Mouse (Mus musculus) heart, postnatal 0 days (tissue): ENCODE measurements at regions not wholly inside any gene's neighbourhood (a gene's known extent, or its start where the extent isn't known, plus 50 kb on each side); places are given as distances from the start of the nearest gene placed in this dataset.

Experiments used
- ATAC-seq: fragments of 200-750 bp; cut with Nextera tagmentation; 2 replicates; pipeline ENCODE4 v1.8.0; 2017; ENCODE audit warnings: low read depth, moderate number of reproducible peaks, moderate library complexity; ENCODE audit not compliant: insufficient read depth
- DNase-seq: peaks from one replicate; pipeline ENCODE4 v3.0.0-alpha.2; 2016; ENCODE audit warnings: low spot score
- H3K27ac ChIP-seq: fragments of 300-500 bp; sonication (generic); 2 replicates; pipeline ENCODE4 v1.5.1; 2014; ENCODE audit warnings: low read depth, mild to moderate bottlenecking
- H3K27me3 ChIP-seq: fragments of 300-500 bp; sonication (generic); 2 replicates; pipeline ENCODE4 v1.6.1; 2014; ENCODE audit warnings: low read length, mixed read lengths; ENCODE audit not compliant: control insufficient read depth, insufficient read depth
- H3K36me3 ChIP-seq: fragments of 300-500 bp; sonication (generic); replicated peaks from 2 replicates; pipeline ENCODE4 v1.6.1; 2014; ENCODE audit warnings: low read length, mixed read lengths; ENCODE audit not compliant: control insufficient read depth, insufficient read depth
- H3K4me1 ChIP-seq: fragments of 300-500 bp; sonication (generic); 2 replicates; pipeline ENCODE4 v1.6.1; 2014; ENCODE audit warnings: antibody characterized with exemption; ENCODE audit not compliant: control insufficient read depth, insufficient read depth
- H3K4me2 ChIP-seq: fragments of 300-500 bp; sonication (generic); 2 replicates; pipeline ENCODE4 v1.6.1; 2014; ENCODE audit warnings: low read depth, mild to moderate bottlenecking, low read length, moderate library complexity
- H3K4me3 ChIP-seq: fragments of 300-500 bp; sonication (generic); 2 replicates; pipeline ENCODE4 v1.5.1; 2014; ENCODE audit warnings: low read depth, low read length
- H3K9ac ChIP-seq: fragments of 300-500 bp; sonication (generic); replicated peaks from 2 replicates; pipeline ENCODE4 v1.6.1; 2014; ENCODE audit warnings: low read depth, low read length, mixed read lengths
- H3K9me3 ChIP-seq: fragments of 300-500 bp; sonication (generic); replicated peaks from 2 replicates; pipeline ENCODE4 v1.6.1; 2016; ENCODE audit warnings: low read length; ENCODE audit not compliant: control insufficient read depth
- CTCF ChIP-seq: IDR thresholded peaks from 2 replicates; pipeline ENCODE4 v1.5.1; 2016; ENCODE audit warnings: antibody characterized with exemption, control low read depth, low read depth
- EP300 ChIP-seq: IDR thresholded peaks from 2 replicates; pipeline ENCODE4 v1.6.1; 2016; ENCODE audit warnings: antibody characterized with exemption, low read depth
- WGBS: fragments of 180-500 bp; shearing (Covaris S2); extraction: QIAGEN DNeasy Blood & Tissue Kit; methylation state at CpG from one replicate; pipeline ENCODE4 v1.1.7; 2014; 5-methylcytosine and 5-hydroxymethylcytosine counted together

DNA sequence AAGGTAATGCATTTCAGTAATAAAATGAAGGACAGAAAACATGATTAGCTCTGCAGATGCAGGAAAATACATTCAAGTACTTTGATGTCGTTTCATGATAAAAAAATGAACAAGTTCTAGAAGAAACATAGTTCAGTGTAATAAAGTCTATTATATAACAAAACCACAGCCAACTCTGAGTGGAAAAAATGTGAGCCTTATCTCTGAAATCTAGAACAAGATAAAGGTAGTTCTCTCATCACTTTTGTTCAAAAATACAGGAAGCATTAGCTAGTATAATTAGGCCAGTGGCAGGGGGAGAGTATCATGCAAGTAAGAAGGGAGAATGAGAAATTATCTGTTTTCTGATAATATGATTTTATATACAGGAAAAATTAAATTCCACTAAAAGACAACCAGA lies 559.0 kb downstream of the Gsdmc2 start:
- Histone ChIP-seq H3K4me2 (no peak overlapping the region), H3K9me3 (no peaks in the 10 kb centered on the region), H3K27ac (no peak overlapping the region), H3K36me3 (no peaks in the 10 kb centered on the region), H3K27me3 (no peaks in the 10 kb centered on the region), H3K4me3 (no peak overlapping the region), H3K9ac (no peak overlapping the region), H3K4me1 (no peaks in the 10 kb centered on the region)
- TF ChIP-seq EP300 (no peak), CTCF (no peak)
- 82% methylated on average over 1 of the region's 1 CpGs for WGBS
- DNase-seq (no peak), ATAC-seq (no peak)

DNA sequence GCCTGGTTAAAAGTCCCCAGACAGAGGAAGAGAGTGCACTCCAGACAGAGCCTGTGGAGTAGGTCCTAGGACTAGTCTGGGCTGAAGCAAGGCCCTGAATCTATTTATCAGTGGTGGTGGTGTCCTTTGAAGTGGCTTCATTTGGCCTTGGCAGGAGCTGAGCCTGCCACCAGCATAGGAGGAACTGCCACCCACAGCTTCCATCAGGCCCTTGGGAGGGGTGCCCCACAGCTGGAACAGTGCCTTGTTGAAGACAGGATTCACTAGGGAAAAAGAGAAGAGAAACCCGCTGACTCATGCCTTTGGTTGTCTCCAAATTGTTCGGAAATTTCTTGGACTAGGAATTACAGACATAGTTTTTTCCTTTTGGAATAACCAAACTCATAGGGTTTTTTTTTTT lies 574.6 kb downstream of the Gsdmc2 start:
- H3K36me3 ChIP-seq, result no peaks in the 10 kb centered on the region
- H3K27ac ChIP-seq, result no peak overlapping the region
- H3K9ac ChIP-seq, result no peak overlapping the region
- DNase-seq (no peak), ATAC-seq (no peak)
- H3K27me3 ChIP-seq, result no peaks in the 10 kb centered on the region
- WGBS, result 79% methylated on average over 2 of the region's 2 CpGs
- H3K4me3 ChIP-seq, result no peak overlapping the region
- H3K4me1 ChIP-seq, result 0 out of 2 replicates have a peak, but pooled peaks cover 4% of the 10 kb centered on the region
- H3K9me3 ChIP-seq, result no peaks in the 10 kb centered on the region
- TF ChIP-seq EP300, result no peak
- no peak for TF ChIP-seq CTCF
- H3K4me2 ChIP-seq, result no peak overlapping the region

DNA sequence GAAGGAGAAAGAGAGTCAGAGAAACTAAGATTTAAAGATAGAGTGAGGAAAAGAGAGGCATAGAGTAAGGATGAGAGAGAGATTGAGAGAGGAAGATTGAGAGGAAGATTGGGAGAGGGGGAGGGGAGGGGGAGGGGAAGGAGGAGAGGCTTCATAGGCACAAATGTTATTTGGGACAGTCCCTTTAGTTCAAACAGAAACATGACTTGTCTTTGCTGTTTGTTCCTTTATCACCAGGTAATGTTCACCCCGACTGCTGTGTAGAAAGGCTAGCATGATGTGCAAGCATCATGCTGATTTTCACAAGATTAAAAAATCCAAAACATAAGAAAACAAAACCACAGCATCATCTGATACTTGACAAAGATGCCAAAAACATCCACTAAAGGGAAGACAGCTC lies 579.1 kb downstream of the Gsdmc2 start:
- WGBS, result 78% methylated on average over 1 of the region's 1 CpGs
- Histone ChIP-seq H3K4me2 (no peak overlapping the region), H3K36me3 (no peaks in the 10 kb centered on the region), H3K4me3 (no peak overlapping the region), H3K9me3 (no peaks in the 10 kb centered on the region), H3K9ac (no peak overlapping the region), H3K27ac (no peak overlapping the region), H3K27me3 (no peaks in the 10 kb centered on the region), H3K4me1 (no peaks in the 10 kb centered on the region)
- DNase-seq (no peak), ATAC-seq (no peak)
- TF ChIP-seq CTCF (no peak), EP300 (no peak)

DNA sequence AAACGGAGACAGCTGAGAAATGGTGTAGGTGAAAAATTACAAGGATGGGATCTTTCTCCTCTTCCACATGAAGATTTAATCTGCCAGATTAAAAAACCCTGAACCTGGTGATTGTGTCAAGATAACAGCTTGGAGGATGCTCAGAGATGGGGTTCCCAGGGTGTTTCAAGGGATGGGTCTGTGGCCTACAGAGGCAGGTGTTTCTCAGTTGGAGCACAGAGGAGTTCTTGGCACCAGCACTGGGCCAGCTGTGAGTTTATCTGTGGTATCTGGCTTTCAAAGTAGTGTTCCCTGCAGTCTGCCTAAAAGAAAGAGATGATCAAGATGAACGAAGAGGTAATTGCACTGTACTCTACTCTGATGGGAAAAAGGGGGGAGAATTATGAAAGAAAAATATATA lies 589.2 kb downstream of the Gsdmc2 start:
- H3K9ac ChIP-seq, result no peak overlapping the region
- ATAC-seq, result no peak
- H3K4me3 ChIP-seq, result no peak overlapping the region
- whole genome bisulfite sequencing, result 78% methylated on average over 2 of the region's 2 CpGs
- no peak for TF ChIP-seq CTCF
- TF ChIP-seq EP300, result no peak
- no peaks in the 10 kb centered on the region for H3K4me1 ChIP-seq
- no peak overlapping the region for H3K4me2 ChIP-seq
- H3K27ac ChIP-seq, result no peak overlapping the region
- no peaks in the 10 kb centered on the region for H3K27me3 ChIP-seq
- DNase-seq, result no peak
- no peaks in the 10 kb centered on the region for H3K9me3 ChIP-seq
- H3K36me3 ChIP-seq, result no peaks in the 10 kb centered on the region

DNA sequence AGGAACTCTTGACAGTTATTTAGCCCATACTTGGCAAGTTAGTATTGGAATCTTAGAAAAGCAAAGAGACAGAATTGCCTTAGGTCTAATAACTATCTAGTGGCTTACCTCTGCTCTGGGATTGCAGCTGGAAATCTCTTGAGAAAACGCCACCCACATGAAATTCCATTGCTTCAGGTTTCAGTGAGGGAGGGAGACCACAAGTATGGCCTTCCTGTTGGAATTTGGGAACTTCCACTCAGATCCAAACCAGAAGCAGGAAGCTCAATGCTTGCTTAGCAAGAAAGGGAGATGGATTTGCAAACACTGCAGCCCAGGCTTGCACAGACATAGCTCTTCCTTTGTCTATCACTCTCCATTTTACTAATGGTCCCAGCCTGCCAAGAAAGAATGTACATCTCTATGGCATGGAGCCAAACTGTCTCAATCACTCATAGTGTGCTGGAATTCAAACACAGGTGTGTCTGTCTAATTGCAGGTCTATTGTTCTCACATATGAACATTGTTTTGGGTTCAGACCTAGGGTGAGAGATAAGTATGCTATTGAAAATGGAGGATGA lies 592.1 kb downstream of the Gsdmc2 start:
- no peak for TF ChIP-seq EP300
- no peak for TF ChIP-seq CTCF
- ATAC-seq, result no peak
- H3K4me3 ChIP-seq, result no peak overlapping the region
- no peak overlapping the region for H3K9ac ChIP-seq
- 72% methylated on average over 1 of the region's 1 CpGs for WGBS
- H3K4me2 ChIP-seq, result no peak overlapping the region
- H3K36me3 ChIP-seq, result no peaks in the 10 kb centered on the region
- H3K27me3 ChIP-seq, result no peaks in the 10 kb centered on the region
- H3K9me3 ChIP-seq, result no peaks in the 10 kb centered on the region
- DNase-seq, result no peak
- no peaks in the 10 kb centered on the region for H3K4me1 ChIP-seq
- no peak overlapping the region for H3K27ac ChIP-seq

DNA sequence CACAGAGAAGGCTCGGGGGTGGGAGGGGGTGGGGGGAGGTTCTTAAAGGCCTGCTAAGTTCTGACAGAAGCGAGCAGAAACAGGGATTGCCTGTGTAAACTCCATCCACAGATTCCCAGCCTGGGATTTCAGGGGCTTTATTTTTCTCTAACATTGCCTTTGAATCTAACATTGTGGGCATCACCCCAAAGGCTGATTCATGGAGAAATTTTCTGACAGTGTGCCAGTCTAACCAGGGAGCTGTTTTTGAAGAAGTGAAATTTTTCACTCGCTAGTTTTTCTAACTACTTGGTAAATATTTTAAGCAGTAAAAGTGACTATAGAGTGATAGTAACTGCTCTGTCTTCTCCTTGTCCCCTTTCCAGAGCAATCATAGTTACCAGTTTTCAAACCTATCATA lies 606.4 kb downstream of the Gsdmc2 start:
- Histone ChIP-seq H3K27ac (no peak overlapping the region), H3K4me2 (no peak overlapping the region), H3K9ac (no peak overlapping the region), H3K36me3 (no peaks in the 10 kb centered on the region), H3K4me1 (no peaks in the 10 kb centered on the region), H3K27me3 (no peaks in the 10 kb centered on the region), H3K4me3 (no peak overlapping the region), H3K9me3 (no peaks in the 10 kb centered on the region)
- ATAC-seq (no peak), DNase-seq (no peak)
- WGBS, result 68% methylated on average over 3 of the region's 3 CpGs
- no peak for TF ChIP-seq EP300
- TF ChIP-seq CTCF, result no peak
